Mouse (Mus musculus) neural tube, postnatal 0 days (tissue): ENCODE measurements around the gene Hspb7. TPM values are rescaled to one million over a fixed set of nuclear protein-coding genes. Genes with fewer than 3 reads are reported as not detected.

ENCODE experiments used
- polyA plus RNA-seq: library from polyadenylated mRNA; unstranded; fragments of >200 nt; fragmentation: Nextera tagmentation; extraction: Ambion mirVana; gene quantifications from 2 replicates; pipeline ENCODE4 v1.2.1, GENCODE M21; 2015

Hspb7 gene
- 0.05 and 0.22 TPM in 2 replicates for polyA plus RNA-seq

DNA sequence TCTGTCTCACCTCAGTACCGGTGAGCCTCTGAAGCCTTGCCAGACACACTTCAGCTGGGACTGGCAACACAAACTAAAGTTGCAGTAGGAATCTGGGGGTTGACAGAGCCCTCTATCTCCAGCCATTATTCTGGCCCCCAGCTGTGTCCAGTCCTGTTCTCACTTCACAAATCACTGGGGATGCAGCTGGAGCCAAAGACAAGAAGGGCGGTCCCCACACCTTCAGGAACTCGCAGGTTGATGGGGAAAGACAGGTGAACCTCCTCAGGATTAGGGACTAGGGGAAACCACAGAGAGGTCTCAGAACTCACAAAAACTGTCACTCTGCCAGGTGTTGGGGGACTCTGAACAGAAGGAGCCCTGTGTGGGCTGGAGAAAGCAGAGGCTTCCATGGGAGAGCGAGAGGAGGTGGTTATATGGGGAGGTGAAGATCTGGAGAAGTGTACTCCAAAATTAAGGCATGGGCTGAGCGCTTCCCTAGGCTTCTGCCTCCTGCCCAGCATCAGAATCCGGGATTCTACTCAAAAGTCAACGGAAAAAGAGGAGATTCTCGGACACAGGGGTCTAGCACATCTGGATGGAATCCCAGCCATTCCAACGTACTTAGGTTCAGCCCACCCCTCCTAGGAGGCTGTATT lies at the start of gene Hspb7:
Hspb7 (plus strand) TSS at position 588 of the 638 bp plus-strand sequence.

DNA sequence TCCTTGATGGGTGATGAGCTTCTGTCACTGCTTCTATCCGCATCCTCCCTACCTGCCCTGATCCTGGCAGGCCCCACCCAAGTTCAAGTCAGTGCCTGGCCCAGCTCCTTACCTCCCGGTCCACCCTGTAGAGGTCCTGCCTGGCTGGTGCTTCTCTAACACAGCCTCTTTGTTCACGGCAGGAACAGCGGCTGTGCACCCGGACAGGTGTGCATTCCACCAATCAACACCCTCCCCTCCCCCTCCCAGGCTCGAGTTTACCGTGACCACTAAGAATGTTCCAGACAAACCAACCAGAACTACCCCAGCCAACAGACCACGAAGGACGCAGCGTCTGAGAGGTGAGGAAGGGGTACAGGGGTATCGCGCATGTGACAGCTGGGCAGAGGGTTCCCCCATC lies 22.0 kb upstream of the Hspb7 start, which contains the start of gene Clcnka:
Clcnka (minus strand) TSS at position 180 of the 400 bp plus-strand sequence.

DNA sequence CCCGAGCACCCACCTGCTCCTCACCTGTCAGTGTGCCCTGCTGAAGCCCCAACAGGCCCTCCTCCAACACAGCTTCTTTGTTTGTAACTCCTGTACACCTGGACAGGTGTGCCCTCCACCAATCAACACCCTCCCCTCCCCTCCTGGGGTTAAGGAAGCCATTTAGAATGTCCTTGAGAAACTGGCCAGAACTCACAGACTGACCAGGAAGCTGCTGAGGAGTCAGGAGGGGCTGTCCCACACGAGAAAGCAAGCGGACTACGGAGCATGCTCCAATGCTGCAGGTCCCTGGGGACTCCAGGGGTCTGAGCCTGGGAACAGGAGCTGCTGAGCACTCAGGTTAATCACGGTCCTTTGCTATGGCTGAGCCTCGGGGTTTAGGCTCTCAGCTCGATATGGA lies 4.7 kb upstream of the Hspb7 start, which contains the start of gene Clcnkb:
Clcnkb (minus strand) TSS at position 91 of the 400 bp plus-strand sequence.

DNA sequence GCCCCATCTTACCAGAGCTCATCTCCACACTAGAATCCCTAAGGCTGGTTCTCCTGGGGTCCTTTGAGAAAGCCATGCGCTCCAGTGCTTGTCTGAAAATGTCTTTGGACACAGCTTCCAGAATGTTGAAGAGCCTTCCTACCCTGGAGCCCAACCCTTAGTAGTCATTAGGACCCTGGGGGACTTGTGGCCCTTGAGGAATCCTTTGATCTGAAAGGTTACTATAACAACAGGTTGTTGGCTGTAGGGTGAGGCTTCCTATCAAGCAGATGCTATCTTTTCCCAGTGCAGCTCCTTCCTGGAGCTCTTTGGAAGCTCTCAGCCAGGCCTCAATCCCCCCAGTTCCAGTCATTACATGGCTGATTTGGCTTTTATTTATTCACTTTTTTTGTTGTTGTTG lies 15.4 kb downstream of the Hspb7 start, which contains the start of gene Srarp:
Srarp (minus strand) TSS at position 132 of the 400 bp plus-strand sequence.

DNA sequence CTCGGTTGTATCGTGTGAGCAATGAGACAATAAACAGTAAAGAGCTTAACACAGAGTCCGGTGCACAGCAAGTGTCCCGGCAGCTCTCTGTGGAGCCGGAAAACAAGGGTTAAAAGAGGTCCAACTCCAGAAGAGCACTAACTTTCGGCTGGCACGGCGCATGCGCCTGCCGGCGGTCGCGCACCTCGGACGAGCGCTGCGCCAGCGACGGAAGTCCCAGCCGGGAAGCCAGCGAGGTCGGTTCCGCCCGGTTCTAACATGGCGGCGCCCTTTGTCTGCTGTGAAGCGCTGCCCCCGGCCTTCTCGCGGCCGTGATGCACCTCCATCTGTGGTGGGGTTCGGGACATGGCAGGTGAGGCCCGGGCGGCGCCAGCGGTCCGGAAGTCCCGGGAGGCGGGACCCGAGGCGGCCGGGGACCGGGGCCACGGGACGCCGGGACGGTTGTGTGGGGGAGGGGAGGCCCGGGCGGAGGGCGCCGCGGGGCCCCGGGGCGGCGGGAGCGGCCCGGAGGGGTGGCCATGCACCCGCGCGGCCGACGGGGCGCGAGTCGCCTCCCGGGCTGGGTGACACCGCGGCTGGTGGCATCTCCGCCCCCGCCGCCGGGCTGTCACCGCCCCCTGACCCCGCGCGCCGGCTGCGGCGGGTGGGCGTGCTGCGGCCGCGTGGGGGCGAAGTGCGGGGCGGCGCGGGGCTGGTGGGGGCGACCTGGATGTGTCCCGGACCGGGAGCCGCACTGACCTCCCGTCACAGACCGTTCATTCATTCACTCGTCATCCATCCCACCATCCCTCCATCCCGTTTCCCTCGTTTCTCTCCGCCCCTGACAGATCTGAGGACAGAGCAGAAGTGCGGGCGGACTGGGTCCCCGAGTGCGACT lies 24.1 kb downstream of the Hspb7 start, which contains the start of gene Zbtb17:
Zbtb17 (plus strand) TSS at position 204 of the 877 bp plus-strand sequence.

Other genes starting within 250 kb of the Hspb7 start
- gene Rsg1, start 206.8 kb upstream of the Hspb7 start, polyA plus RNA-seq = 6.8 and 7.7 TPM in 2 replicates
- 2.4 and 2.9 TPM in 2 replicates for gene Arhgef19, start 181.3 kb upstream of the Hspb7 start, polyA plus RNA-seq
- 0.45 and 0.59 TPM in 2 replicates for gene Epha2, start 119.5 kb upstream of the Hspb7 start, polyA plus RNA-seq
- gene Fam131c, start 52.6 kb upstream of the Hspb7 start, polyA plus RNA-seq = 54.6 and 64.8 TPM in 2 replicates
- gene Clcnka, start 22.1 kb upstream of the Hspb7 start, polyA plus RNA-seq = 0.08 TPM in 1 of 2 replicates, not detected in the other
- gene Clcnkb, start 4.8 kb upstream of the Hspb7 start, polyA plus RNA-seq = not detected in 2 replicates
- 0.68 and 0.96 TPM in 2 replicates for gene Srarp, start 15.3 kb downstream of the Hspb7 start, polyA plus RNA-seq
- 23.1 and 24.6 TPM in 2 replicates for gene Zbtb17, start 23.9 kb downstream of the Hspb7 start, polyA plus RNA-seq
- 12.4 and 13.7 TPM in 2 replicates for gene Spen, start 117.8 kb downstream of the Hspb7 start, polyA plus RNA-seq
- 12.9 and 13.6 TPM in 2 replicates for gene Fblim1, start 185.3 kb downstream of the Hspb7 start, polyA plus RNA-seq
- gene Tmem82, start 197.9 kb downstream of the Hspb7 start, polyA plus RNA-seq = 0.52 and 0.62 TPM in 2 replicates
- 2.0 and 2.5 TPM in 2 replicates for gene Slc25a34, start 203.0 kb downstream of the Hspb7 start, polyA plus RNA-seq
- gene Plekhm2, start 244.1 kb downstream of the Hspb7 start, polyA plus RNA-seq = 8.6 and 8.7 TPM in 2 replicates